Mouse (Mus musculus) spleen, adult 2 months (tissue): ENCODE results near the gene Cacna2d3.

Source experiments
- CTCF ChIP-seq: fragments of 200-500 bp; IDR thresholded peaks from 2 replicates; pipeline ENCODE4 v1.5.1; 2011; ENCODE audit warnings: mild to moderate bottlenecking, inconsistent platforms; ENCODE audit not compliant: insufficient read depth, insufficient read length, insufficient replicate concordance; ENCODE audit errors: extremely low read depth
- POLR2A ChIP-seq: fragments of 200-500 bp; IDR thresholded peaks from 2 replicates; pipeline ENCODE4 v1.6.1; 2011; ENCODE audit warnings: low read depth, low read length, inconsistent platforms

GRCm38 (mm10) chr14:29575551-29575950, 146.1 kb downstream of the Cacna2d3 start:
- no peak for TF ChIP-seq POLR2A
- no peak for TF ChIP-seq CTCF
